Mouse (Mus musculus) G1E (cell line): ENCODE results near the gene Tm6sf2. TPM values are rescaled to one million over a fixed set of nuclear protein-coding genes. Genes with fewer than 3 reads are reported as not detected.

Source experiments
- ATAC-seq: 2 replicates; pipeline ENCODE4 v1.8.0; 2016; ENCODE audit warnings: mild to moderate bottlenecking; ENCODE audit not compliant: insufficient number of reproducible peaks, poor library complexity, low FRiP score, severe bottlenecking; ENCODE audit errors: extremely low read depth
- DNase-seq: peaks from one replicate; pipeline ENCODE4 v3.0.0; 2012; ENCODE audit warnings: low spot score
- H3K27me3 ChIP-seq: 2 replicates; pipeline ENCODE4 v1.6.1; 2012; ENCODE audit warnings: mild to moderate bottlenecking, low read length, inconsistent platforms; ENCODE audit not compliant: insufficient read depth
- H3K36me3 ChIP-seq: replicated peaks from 2 replicates; pipeline ENCODE3; 2012; ENCODE audit warnings: mild to moderate bottlenecking, inconsistent platforms
- H3K4me1 ChIP-seq: 2 replicates; pipeline ENCODE4 v1.6.1; 2012; ENCODE audit warnings: low read depth, low read length, inconsistent platforms, mixed read lengths; ENCODE audit not compliant: insufficient read depth
- H3K4me3 ChIP-seq: 2 replicates; pipeline ENCODE4 v1.5.1; 2012; ENCODE audit warnings: low read depth, mild to moderate bottlenecking, inconsistent platforms, low read length, moderate library complexity, mixed read lengths
- H3K9me3 ChIP-seq: replicated peaks from 2 replicates; pipeline ENCODE4 v1.6.1; 2012; ENCODE audit warnings: inconsistent platforms
- CTCF ChIP-seq: IDR thresholded peaks from 2 replicates; pipeline ENCODE4 v1.5.1; 2012; ENCODE audit warnings: low read depth, low read length, inconsistent platforms, mixed read lengths
- GATA1 ChIP-seq: IDR thresholded peaks from 2 replicates; pipeline ENCODE4 v1.6.1; 2012; ENCODE audit warnings: borderline replicate concordance, low read length, inconsistent platforms, mixed read lengths
- GATA2 ChIP-seq: IDR thresholded peaks from 2 replicates; pipeline ENCODE4 v1.6.1; 2012; ENCODE audit warnings: low read depth, low read length, inconsistent platforms, borderline replicate concordance
- POLR2AphosphoS5 ChIP-seq: IDR thresholded peaks from 2 replicates; pipeline ENCODE4 v1.6.1; 2012; ENCODE audit warnings: low read depth, low read length, inconsistent platforms; ENCODE audit not compliant: insufficient replicate concordance
- TAL1 ChIP-seq: conservative IDR thresholded peaks from 2 replicates; pipeline ENCODE4 v1.6.1; 2012; ENCODE audit warnings: low read depth, low read length, inconsistent platforms, mixed read lengths
- polyA plus RNA-seq: library from polyadenylated mRNA; stranded (reverse); fragments of >175 nt; gene quantifications from 2 replicates; pipeline ENCODE4 v1.2.3, GENCODE M21; 2012
- total RNA-seq, 2 experiments: library from RNA; stranded (forward) in 1 of 2; stranded (reverse) in 1 of 2; fragments of 200-1000 nt in 1 of 2; fragments of >200 nt in 1 of 2; fragmentation: Nextera tagmentation in 1 of 2; gene quantifications; 2 replicates each; pipeline ENCODE4 v1.2.3; 2014 to 2017

The Tm6sf2 gene
- total and polyA plus RNA-seq, 3 experiments, result 0.23 to 0.38 TPM; not detected in 1

DNA sequence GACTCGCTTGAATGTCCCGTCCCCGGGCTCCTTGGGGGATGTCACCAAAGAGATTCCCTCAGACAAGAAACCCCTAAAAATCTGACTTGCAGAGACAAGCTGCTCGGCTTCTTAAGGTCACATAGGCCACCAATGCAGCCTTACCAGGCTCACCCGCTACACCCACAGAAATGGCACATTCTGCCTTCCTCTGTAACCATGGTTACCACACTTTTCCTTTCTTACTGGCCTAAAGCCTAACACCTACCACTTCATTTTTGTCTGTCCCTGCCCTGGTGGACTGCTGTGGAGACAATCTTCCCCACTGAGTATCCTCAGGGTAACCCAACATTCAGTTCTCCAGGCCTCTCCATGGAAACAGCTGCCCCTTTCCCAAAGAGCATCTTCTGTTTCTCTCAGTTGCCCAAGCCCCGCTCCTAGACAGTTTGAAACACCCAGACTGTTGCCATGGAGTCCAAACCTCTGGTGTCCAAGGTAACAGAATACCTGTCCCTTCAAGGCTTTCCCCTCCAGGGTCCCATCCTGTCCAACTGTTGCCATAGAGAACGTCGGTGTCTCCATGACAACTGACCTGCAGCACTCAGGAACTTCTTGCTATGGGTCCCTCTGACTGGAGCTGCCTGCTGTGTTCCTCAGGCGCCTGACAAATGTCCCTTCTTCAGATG lies 16.7 kb downstream of the Tm6sf2 start:
- DNase-seq (no peak), ATAC-seq (no peak)
- no peaks in the 10 kb centered on the region for H3K36me3 ChIP-seq
- H3K4me1 ChIP-seq, result no peaks in the 10 kb centered on the region; the same call in 1 of the 2 replicates
- H3K27me3 ChIP-seq, result peaks cover 40% of the 10 kb centered on the region
- no peak overlapping the region for H3K4me3 ChIP-seq
- TF ChIP-seq TAL1 (no peak), POLR2AphosphoS5 (no peak), GATA1 (no peak), CTCF (no peak), GATA2 (no peak)
- H3K9me3 ChIP-seq, result peaks cover 8% of the 10 kb centered on the region

DNA sequence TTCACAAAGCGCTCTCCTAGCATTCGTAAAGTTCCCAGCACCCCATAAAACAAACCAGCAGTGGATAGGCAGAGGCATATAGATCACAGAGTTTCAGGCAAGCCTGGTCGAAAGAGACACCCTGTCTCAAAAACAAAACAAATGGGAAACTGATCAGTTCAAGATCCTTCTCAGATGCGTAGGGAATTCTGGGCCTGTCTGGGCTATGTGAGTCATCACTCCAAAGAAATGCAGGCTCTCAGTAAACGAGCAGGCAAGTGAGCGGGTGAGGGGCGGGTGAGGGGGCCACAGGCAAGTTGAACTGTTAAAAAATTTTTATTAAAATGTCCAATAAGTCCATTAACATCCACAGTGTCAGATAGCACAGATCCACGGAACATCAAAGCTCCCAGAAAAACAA lies 20.1 kb downstream of the Tm6sf2 start:
- Histone ChIP-seq H3K4me3 (no peak overlapping the region), H3K27me3 (peaks cover 36% of the 10 kb centered on the region), H3K9me3 (peaks cover 3% of the 10 kb centered on the region), H3K4me1 (no peaks in the 10 kb centered on the region), H3K36me3 (no peaks in the 10 kb centered on the region)
- TF ChIP-seq GATA2 (no peak), POLR2AphosphoS5 (no peak), GATA1 (no peak), CTCF (no peak), TAL1 (no peak)
- ATAC-seq, result no peak
- no peak for DNase-seq

DNA sequence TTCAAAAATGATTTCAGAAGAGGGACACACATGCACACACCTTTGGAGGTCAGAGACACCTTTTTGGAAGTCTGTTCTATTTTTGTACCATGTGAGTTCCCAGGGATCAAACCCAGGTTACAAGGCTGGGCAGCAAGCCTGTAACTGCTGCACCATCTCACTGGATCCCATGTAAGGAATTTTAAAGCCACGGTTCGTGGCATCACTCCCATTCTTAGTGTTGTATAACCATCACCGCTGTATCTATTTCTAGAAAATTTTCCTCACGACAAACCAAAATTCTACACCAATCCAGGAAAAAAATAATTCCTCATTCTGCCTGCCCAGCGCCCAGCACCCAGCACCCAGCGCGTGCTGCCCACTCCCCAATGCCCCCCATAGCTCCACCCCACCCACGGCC lies 26.6 kb downstream of the Tm6sf2 start:
- no peaks in the 10 kb centered on the region for H3K4me1 ChIP-seq
- no peak overlapping the region for H3K4me3 ChIP-seq
- DNase-seq (no peak), ATAC-seq (no peak)
- H3K9me3 ChIP-seq, result no peaks in the 10 kb centered on the region; the same call in 1 of the 2 replicates
- no peak for TF ChIP-seq GATA1
- TF ChIP-seq TAL1, result no peak
- no peak for TF ChIP-seq POLR2AphosphoS5
- no peak for TF ChIP-seq GATA2
- TF ChIP-seq CTCF, result no peak
- no peaks in the 10 kb centered on the region for H3K36me3 ChIP-seq
- H3K27me3 ChIP-seq, result peaks cover 11% of the 10 kb centered on the region; the same call in 1 of the 2 replicates

DNA sequence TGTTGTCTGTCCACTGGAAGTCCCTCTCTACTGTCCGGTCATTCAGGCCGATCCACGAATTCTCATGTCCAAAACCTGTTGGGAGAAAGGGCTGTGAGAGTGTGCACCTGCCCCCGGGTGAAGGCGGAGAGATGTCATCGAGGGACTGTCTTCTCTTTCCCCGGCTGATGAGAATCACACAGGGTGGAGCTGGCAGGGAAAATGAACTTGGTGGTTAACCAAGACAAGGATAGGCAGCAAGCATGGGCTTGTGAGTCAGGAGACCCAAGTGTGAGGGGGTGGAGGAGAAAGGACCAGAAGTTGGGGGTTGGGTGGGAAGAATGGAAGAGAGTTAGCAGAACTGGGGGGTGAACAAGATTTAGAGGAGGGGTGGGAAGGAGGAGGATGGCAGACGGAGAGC lies 27.5 kb downstream of the Tm6sf2 start:
- Histone ChIP-seq H3K36me3 (no peaks in the 10 kb centered on the region), H3K4me3 (no peak overlapping the region), H3K27me3 (peaks cover 7% of the 10 kb centered on the region; the same call in 1 of the 2 replicates), H3K4me1 (peaks cover 6% of the 10 kb centered on the region; the same call in 1 of the 2 replicates), H3K9me3 (no peaks in the 10 kb centered on the region; the same call in 1 of the 2 replicates)
- TF ChIP-seq GATA2, result no peak
- no peak for TF ChIP-seq TAL1
- no peak for TF ChIP-seq GATA1
- no peak for TF ChIP-seq POLR2AphosphoS5
- TF ChIP-seq CTCF, result no peak
- ATAC-seq, result no peak
- DNase-seq, result no peak

DNA sequence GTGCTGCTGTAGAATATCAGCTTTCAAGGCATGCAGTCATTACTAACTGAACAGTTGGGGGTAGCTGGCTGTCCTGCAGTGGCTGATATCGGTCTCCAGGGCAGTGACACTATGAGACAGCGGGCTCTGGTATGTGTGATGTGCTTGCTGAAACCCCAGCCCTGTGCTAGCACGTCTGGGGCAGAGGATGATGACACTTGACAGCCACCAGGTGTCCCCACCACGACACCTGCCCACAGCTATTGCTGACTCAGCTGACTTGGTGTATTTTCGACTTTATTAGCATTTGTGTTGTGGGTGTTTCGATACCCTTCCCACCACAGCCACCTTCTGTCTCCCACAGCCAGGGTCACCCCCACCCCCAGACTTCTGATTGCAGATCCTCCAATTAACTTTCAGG lies 31.8 kb downstream of the Tm6sf2 start:
- ATAC-seq, result no peak
- no peak for TF ChIP-seq CTCF
- no peak for TF ChIP-seq GATA2
- no peak for TF ChIP-seq GATA1
- no peak for TF ChIP-seq TAL1
- no peak for TF ChIP-seq POLR2AphosphoS5
- H3K4me3 ChIP-seq, result no peak overlapping the region
- peak; percentile 31 for DNase-seq
- peaks cover 6% of the 10 kb centered on the region; the same call in 1 of the 2 replicates for H3K4me1 ChIP-seq
- H3K36me3 ChIP-seq, result no peaks in the 10 kb centered on the region
- peaks cover 11% of the 10 kb centered on the region for H3K27me3 ChIP-seq
- H3K9me3 ChIP-seq, result no peaks in the 10 kb centered on the region

DNA sequence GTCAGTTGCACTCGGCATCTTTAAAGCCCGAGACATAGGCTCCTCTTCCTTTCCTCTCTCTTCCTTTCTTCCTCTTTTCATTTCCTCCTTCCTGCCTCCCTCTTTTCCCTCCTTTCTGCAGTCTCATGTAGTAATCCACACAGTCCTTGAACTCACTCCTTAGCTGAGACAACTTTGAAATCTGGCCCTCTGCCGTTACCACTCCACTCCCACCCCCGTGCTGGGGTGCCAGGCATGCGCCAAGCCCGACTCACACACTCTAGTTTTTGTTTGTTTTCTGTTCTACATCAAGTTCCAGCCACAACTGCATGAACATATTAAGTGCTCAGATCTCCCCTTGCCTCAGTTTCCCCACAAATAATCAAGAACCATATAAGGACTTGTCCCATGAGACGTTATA lies 32.2 kb downstream of the Tm6sf2 start:
- ATAC-seq, result no peak
- TF ChIP-seq CTCF (no peak), TAL1 (no peak), POLR2AphosphoS5 (no peak), GATA1 (no peak), GATA2 (no peak)
- peaks cover 14% of the 10 kb centered on the region for H3K27me3 ChIP-seq

DNA sequence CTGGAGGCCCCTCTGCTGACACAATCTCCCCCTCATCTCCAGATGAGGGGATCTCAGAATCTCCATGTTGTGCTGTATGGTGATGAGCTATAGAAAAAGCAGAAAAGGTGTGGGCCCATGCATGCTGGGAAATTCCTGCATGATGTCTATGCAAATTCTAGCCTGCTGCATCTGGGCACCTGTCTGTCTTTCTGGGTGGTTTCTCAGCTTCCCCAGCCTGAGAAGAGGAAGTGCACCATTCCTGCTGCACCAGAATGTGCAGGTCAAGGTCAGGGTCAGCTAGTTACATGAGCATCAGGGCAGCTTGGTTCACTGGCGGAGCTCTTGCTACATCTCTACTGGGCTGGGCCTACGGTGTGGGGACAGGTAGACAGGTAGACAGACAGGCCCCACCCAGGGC lies 37.7 kb downstream of the Tm6sf2 start:
- no peaks in the 10 kb centered on the region for H3K36me3 ChIP-seq
- ATAC-seq, result no peak
- peaks cover 24% of the 10 kb centered on the region for H3K27me3 ChIP-seq
- no peaks in the 10 kb centered on the region for H3K9me3 ChIP-seq
- no peak overlapping the region for H3K4me3 ChIP-seq
- H3K4me1 ChIP-seq, result no peaks in the 10 kb centered on the region
- TF ChIP-seq TAL1 (no peak), GATA2 (no peak), CTCF (no peak), POLR2AphosphoS5 (no peak), GATA1 (no peak)
- no peak for DNase-seq

More for the DNA sequence above, 32.2 kb downstream of the Tm6sf2 start:
- H3K9me3 ChIP-seq, result no peaks in the 10 kb centered on the region
- H3K36me3 ChIP-seq, result no peaks in the 10 kb centered on the region
- peaks cover 6% of the 10 kb centered on the region; the same call in 1 of the 2 replicates for H3K4me1 ChIP-seq
- no peak for DNase-seq
- no peak overlapping the region for H3K4me3 ChIP-seq
